Mouse (Mus musculus): Measurements from ENCODE around the gene Fbxl17. TPM values are rescaled to one million over a fixed set of nuclear protein-coding genes. Genes with fewer than 3 reads are reported as not detected.
A peak's percentile ranks its signal among the peaks of the same experiment; 100 is the strongest.

Gene Fbxl17
- polyA plus RNA-seq, 1 experiment from 2014 or later: 12.0 TPM

GRCm38 (mm10) chr17:63350876-63351509 lies 148.8 kb downstream of the Fbxl17 start:
- Histone ChIP-seq H3K4me3 (no peak overlapping the region), H3K27ac (no peak overlapping the region), H3K4me2 (no peak overlapping the region), H3K9me3 (no peaks in the 10 kb centered on the region), H3K36me3 (peaks cover 13% of the 10 kb centered on the region), H3K4me1 (replicated peaks) (no peaks in the 10 kb centered on the region), H3K27me3 (no peaks in the 10 kb centered on the region), H3K9ac (no peak overlapping the region)
- 67% methylated on average over 4 of the region's 4 CpGs for WGBS
- no peak for ATAC-seq (ENCODE audit: low FRiP score)

- Histone ChIP-seq H3K4me3 (no peak overlapping the region), H3K36me3 (peaks cover 13% of the 10 kb centered on the region), H3K27ac (no peak overlapping the region), H3K27me3 (no peaks in the 10 kb centered on the region), H3K4me1 (replicated peaks) (peaks cover 12% of the 10 kb centered on the region; the same call in 1 of the 2 replicates), H3K9ac (no peak overlapping the region), H3K9me3 (no peaks in the 10 kb centered on the region), H3K4me2 (no peak overlapping the region)
- WGBS: 81% methylated on average over 5 of the region's 5 CpGs
- no peak for ATAC-seq (ENCODE audit: low FRiP score)
Observed at GRCm38 (mm10) chr17:63344101-63344500, 155.7 kb downstream of the Fbxl17 start.

- Histone ChIP-seq H3K36me3 (peaks cover 13% of the 10 kb centered on the region), H3K27ac (no peak overlapping the region), H3K27me3 (no peaks in the 10 kb centered on the region), H3K9ac (no peak overlapping the region), H3K4me3 (no peak overlapping the region), H3K9me3 (no peaks in the 10 kb centered on the region), H3K4me2 (no peak overlapping the region), H3K4me1 (replicated peaks) (peaks cover 12% of the 10 kb centered on the region; the same call in 1 of the 2 replicates)
- no peak for ATAC-seq (ENCODE audit: low FRiP score)
- 89% methylated on average over 4 of the region's 4 CpGs for WGBS
Observed at GRCm38 (mm10) chr17:63343076-63343475, 156.7 kb downstream of the Fbxl17 start.

- Histone ChIP-seq H3K4me1 (replicated peaks) (peaks cover 12% of the 10 kb centered on the region; the same call in 1 of the 2 replicates), H3K4me3 (no peak overlapping the region), H3K9me3 (no peaks in the 10 kb centered on the region), H3K36me3 (peaks cover 11% of the 10 kb centered on the region), H3K4me2 (no peak overlapping the region), H3K27ac (no peak overlapping the region), H3K9ac (no peak overlapping the region), H3K27me3 (no peaks in the 10 kb centered on the region)
- no peak for ATAC-seq (ENCODE audit: low FRiP score)
- 90% methylated on average over 11 of the region's 11 CpGs for WGBS
Observed at GRCm38 (mm10) chr17:63342440-63342839, 157.4 kb downstream of the Fbxl17 start.

GRCm38 (mm10) chr17:63341203-63341602 lies 158.6 kb downstream of the Fbxl17 start:
- H3K9me3 ChIP-seq: no peaks in the 10 kb centered on the region
- H3K27me3 ChIP-seq: no peaks in the 10 kb centered on the region
- H3K4me1 ChIP-seq (replicated peaks): peaks cover 12% of the 10 kb centered on the region; the same call in 1 of the 2 replicates
- H3K4me2 ChIP-seq: no peak overlapping the region
- 89% methylated on average over 3 of the region's 3 CpGs for WGBS
- no peak overlapping the region for H3K4me3 ChIP-seq
- no peak overlapping the region for H3K9ac ChIP-seq
- H3K27ac ChIP-seq: no peak overlapping the region
- no peak for ATAC-seq (ENCODE audit: low FRiP score)
- H3K36me3 ChIP-seq: no peaks in the 10 kb centered on the region

GRCm38 (mm10) chr17:63328888-63329287 lies 170.9 kb downstream of the Fbxl17 start:
- WGBS: 83% methylated on average over 2 of the region's 2 CpGs

GRCm38 (mm10) chr17:63326227-63326626 lies 173.6 kb downstream of the Fbxl17 start:
- Histone ChIP-seq H3K27me3 (no peaks in the 10 kb centered on the region), H3K4me2 (no peak overlapping the region), H3K9ac (no peak overlapping the region), H3K4me1 (replicated peaks) (peaks cover 7% of the 10 kb centered on the region), H3K27ac (no peak overlapping the region), H3K9me3 (no peaks in the 10 kb centered on the region), H3K4me3 (no peak overlapping the region), H3K36me3 (no peaks in the 10 kb centered on the region)
- no peak for ATAC-seq (ENCODE audit: low FRiP score)
- 94% methylated on average over 5 of the region's 5 CpGs for WGBS

More at GRCm38 (mm10) chr17:63328888-63329287, 170.9 kb downstream of the Fbxl17 start:
- no peaks in the 10 kb centered on the region for H3K36me3 ChIP-seq
- H3K27ac ChIP-seq: no peak overlapping the region
- H3K4me2 ChIP-seq: no peak overlapping the region
- H3K9ac ChIP-seq: no peak overlapping the region
- ATAC-seq (ENCODE audit: low FRiP score): no peak
- H3K9me3 ChIP-seq: no peaks in the 10 kb centered on the region
- H3K27me3 ChIP-seq: no peaks in the 10 kb centered on the region
- H3K4me3 ChIP-seq: no peak overlapping the region
- no peaks in the 10 kb centered on the region for H3K4me1 ChIP-seq (replicated peaks)

- WGBS: 91% methylated on average over 2 of the region's 2 CpGs
- Histone ChIP-seq H3K27ac (no peak overlapping the region), H3K4me1 (replicated peaks) (peaks cover 11% of the 10 kb centered on the region), H3K36me3 (no peaks in the 10 kb centered on the region), H3K9me3 (no peaks in the 10 kb centered on the region), H3K9ac (no peak overlapping the region), H3K4me3 (no peak overlapping the region), H3K4me2 (no peak overlapping the region), H3K27me3 (no peaks in the 10 kb centered on the region)
- no peak for ATAC-seq (ENCODE audit: low FRiP score)
Observed at GRCm38 (mm10) chr17:63324672-63325071, 175.1 kb downstream of the Fbxl17 start.

GRCm38 (mm10) chr17:63324039-63324438 lies 175.8 kb downstream of the Fbxl17 start:
- ATAC-seq (ENCODE audit: low FRiP score): 0 out of 2 replicates have a peak, but pooled peaks have one; percentile 50
- Histone ChIP-seq H3K36me3 (no peaks in the 10 kb centered on the region), H3K9ac (no peak overlapping the region), H3K4me1 (replicated peaks) (peaks cover 11% of the 10 kb centered on the region), H3K9me3 (no peaks in the 10 kb centered on the region), H3K27ac (no peak overlapping the region), H3K4me3 (no peak overlapping the region), H3K27me3 (no peaks in the 10 kb centered on the region), H3K4me2 (no peak overlapping the region)
- 39% methylated on average over 2 of the region's 2 CpGs for WGBS

GRCm38 (mm10) chr17:63322846-63323245 lies 177.0 kb downstream of the Fbxl17 start:
- no peaks in the 10 kb centered on the region for H3K9me3 ChIP-seq
- H3K9ac ChIP-seq: no peak overlapping the region
- H3K4me3 ChIP-seq: no peak overlapping the region
- H3K36me3 ChIP-seq: no peaks in the 10 kb centered on the region
- H3K4me2 ChIP-seq: no peak overlapping the region
- 90% methylated on average over 7 of the region's 7 CpGs for WGBS
- no peak overlapping the region for H3K27ac ChIP-seq
- ATAC-seq (ENCODE audit: low FRiP score): 0 out of 2 replicates have a peak, but pooled peaks have one; percentile 9
- H3K27me3 ChIP-seq: no peaks in the 10 kb centered on the region
- peaks cover 11% of the 10 kb centered on the region for H3K4me1 ChIP-seq (replicated peaks)

GRCm38 (mm10) chr17:63321290-63321689 lies 178.5 kb downstream of the Fbxl17 start:
- H3K9ac ChIP-seq: no peak overlapping the region
- H3K36me3 ChIP-seq: no peaks in the 10 kb centered on the region
- 0 out of 2 replicates have a peak, but pooled peaks have one; percentile 58 for ATAC-seq (ENCODE audit: low FRiP score)
- no peak overlapping the region for H3K4me2 ChIP-seq
- peaks cover 17% of the 10 kb centered on the region for H3K4me1 ChIP-seq (replicated peaks)
- H3K27me3 ChIP-seq: no peaks in the 10 kb centered on the region
- WGBS: 30% methylated on average over 5 of the region's 5 CpGs
- H3K9me3 ChIP-seq: no peaks in the 10 kb centered on the region
- no peak overlapping the region for H3K4me3 ChIP-seq
- H3K27ac ChIP-seq: 0 out of 2 replicates have a peak overlapping the region, but pooled peaks have one; percentile 8

- ATAC-seq (ENCODE audit: low FRiP score): no peak
- no peak overlapping the region for H3K4me3 ChIP-seq
- peaks cover 23% of the 10 kb centered on the region for H3K4me1 ChIP-seq (replicated peaks)
- no peak overlapping the region for H3K27ac ChIP-seq
- 78% methylated on average over 7 of the region's 7 CpGs for WGBS
- no peak overlapping the region for H3K9ac ChIP-seq
- no peaks in the 10 kb centered on the region for H3K27me3 ChIP-seq
- no peaks in the 10 kb centered on the region for H3K36me3 ChIP-seq
- H3K9me3 ChIP-seq: no peaks in the 10 kb centered on the region
- H3K4me2 ChIP-seq: no peak overlapping the region
Observed at GRCm38 (mm10) chr17:63317518-63317917, 182.3 kb downstream of the Fbxl17 start.

Data from hindbrain, embryonic 13.5 days (tissue).